Mouse (Mus musculus) CH12.LX (cell line): ENCODE data around the gene Slc25a15. TPM values are rescaled to one million over a fixed set of nuclear protein-coding genes. Genes with fewer than 3 reads are reported as not detected.

ENCODE experiments used
- DNase-seq: peaks from one replicate; pipeline ENCODE4 v3.0.0-alpha.2; 2013; ENCODE audit errors: extremely low read depth
- H3K27ac ChIP-seq: 2 replicates; pipeline ENCODE4 v1.5.1; 2012; ENCODE audit warnings: low read depth, mild to moderate bottlenecking, control low read depth, moderate library complexity; ENCODE audit not compliant: insufficient read depth
- H3K27me3 ChIP-seq: replicated peaks from 2 replicates; pipeline ENCODE3; 2012; ENCODE audit warnings: inconsistent platforms
- H3K36me3 ChIP-seq, 2 experiments: replicated peaks in 1 of 2; 2 replicates each; pipeline versions ENCODE3 to v1.6.1; 2012; ENCODE audit warnings: inconsistent platforms in 1 of 2, low read length in 1 of 2, mild to moderate bottlenecking in 1 of 2, mixed read lengths in 1 of 2, moderate library complexity in 1 of 2; ENCODE audit not compliant: control insufficient read depth in 1 of 2, insufficient read depth in 1 of 2
- H3K4me1 ChIP-seq, 2 experiments: 2 replicates each; pipeline ENCODE4 v1.6.1; 2012; ENCODE audit warnings: inconsistent platforms in 1 of 2, moderate library complexity in 1 of 2; ENCODE audit not compliant: insufficient read depth in 2 of 2, control insufficient read depth in 1 of 2
- H3K4me2 ChIP-seq: 2 replicates; pipeline ENCODE4 v1.6.1; 2012; ENCODE audit warnings: low read depth, mild to moderate bottlenecking, control low read depth; ENCODE audit not compliant: poor library complexity, insufficient read depth, severe bottlenecking
- H3K4me3 ChIP-seq, 3 experiments: fragments of 150-350 bp in 1 of 3; sonication (generic) in 1 of 3; replicated peaks in 1 of 3; 2 replicates each; pipeline versions ENCODE3 to v1.5.1; 2011 to 2012; ENCODE audit warnings: low read depth in 2 of 3, low read length in 2 of 3, mild to moderate bottlenecking in 2 of 3, moderate library complexity in 2 of 3, control low read depth in 1 of 3, improper control_type of control experiment in 1 of 3, inconsistent platforms in 1 of 3, mixed read lengths in 1 of 3; ENCODE audit not compliant: poor library complexity in 1 of 3
- H3K79me2 ChIP-seq: replicated peaks from 2 replicates; pipeline ENCODE4 v1.6.1; 2012; ENCODE audit warnings: mild to moderate bottlenecking, moderate library complexity; ENCODE audit not compliant: control insufficient read depth, poor library complexity, insufficient read depth, severe bottlenecking; ENCODE audit errors: extremely low read depth
- H3K9ac ChIP-seq: 2 replicates; pipeline ENCODE4 v1.6.1; 2012; ENCODE audit warnings: low read depth, mild to moderate bottlenecking, control low read depth, moderate library complexity; ENCODE audit not compliant: insufficient read depth
- H3K9me3 ChIP-seq: replicated peaks from 2 replicates; pipeline ENCODE3; 2012; ENCODE audit warnings: low read length, inconsistent platforms, mixed read lengths
- BHLHE40 ChIP-seq: IDR thresholded peaks from 2 replicates; pipeline ENCODE4 v1.6.1; 2011; ENCODE audit warnings: mild to moderate bottlenecking, low read depth, low read length, improper control_type of control experiment
- CTCF ChIP-seq, 2 experiments: IDR thresholded peaks in 1 of 2; conservative IDR thresholded peaks in 1 of 2; 2 replicates each; pipeline ENCODE4 v1.5.1; 2011 to 2012; ENCODE audit warnings: low read depth in 2 of 2, low read length in 2 of 2, improper control_type of control experiment in 1 of 2, inconsistent platforms in 1 of 2, mild to moderate bottlenecking in 1 of 2, moderate library complexity in 1 of 2
- GABPA ChIP-seq: IDR thresholded peaks from 2 replicates; pipeline ENCODE4 v1.6.1; 2012; ENCODE audit warnings: low read depth, low read length, improper control_type of control experiment, inconsistent platforms; ENCODE audit not compliant: insufficient replicate concordance
- IRF4 ChIP-seq: IDR thresholded peaks from 2 replicates; pipeline ENCODE4 v1.6.1; 2014; ENCODE audit warnings: low read depth, mild to moderate bottlenecking, inconsistent platforms, low read length, improper control_type of control experiment
- MAX ChIP-seq: IDR thresholded peaks from 2 replicates; pipeline ENCODE4 v1.6.1; 2011; ENCODE audit warnings: low read length, improper control_type of control experiment
- MAZ ChIP-seq: IDR thresholded peaks from 2 replicates; pipeline ENCODE4 v1.6.1; 2012; ENCODE audit warnings: low read depth, mild to moderate bottlenecking, inconsistent platforms, low read length, improper control_type of control experiment, moderate library complexity
- MXI1 ChIP-seq: IDR thresholded peaks from 2 replicates; pipeline ENCODE4 v1.6.1; 2011; ENCODE audit warnings: mild to moderate bottlenecking, low read depth, low read length, improper control_type of control experiment
- NELFE ChIP-seq: IDR thresholded peaks from 2 replicates; pipeline ENCODE4 v1.6.1; 2011; ENCODE audit warnings: low read depth, low read length, improper control_type of control experiment
- NRF1 ChIP-seq: IDR thresholded peaks from 2 replicates; pipeline ENCODE4 v1.6.1; 2014; ENCODE audit warnings: low read depth, mild to moderate bottlenecking, inconsistent platforms, low read length, improper control_type of control experiment, moderate library complexity
- POLR2A ChIP-seq: IDR thresholded peaks from 2 replicates; pipeline ENCODE4 v1.6.1; 2011; ENCODE audit warnings: low read depth, mild to moderate bottlenecking, improper control_type of control experiment, low read length
- RAD21 ChIP-seq: IDR thresholded peaks from 2 replicates; pipeline ENCODE4 v1.6.1; 2011; ENCODE audit warnings: low read depth, mild to moderate bottlenecking, low read length, improper control_type of control experiment, moderate library complexity
- RCOR1 ChIP-seq: conservative IDR thresholded peaks from 2 replicates; pipeline ENCODE4 v1.6.1; 2012; ENCODE audit warnings: low read depth, mild to moderate bottlenecking, inconsistent platforms, low read length, improper control_type of control experiment
- SIN3A ChIP-seq: IDR thresholded peaks from 2 replicates; pipeline ENCODE4 v1.6.1; 2012; ENCODE audit warnings: low read length, improper control_type of control experiment, inconsistent platforms
- USF1 ChIP-seq: IDR thresholded peaks from 2 replicates; pipeline ENCODE4 v1.6.1; 2014; ENCODE audit warnings: low read depth, mild to moderate bottlenecking, inconsistent platforms, low read length, improper control_type of control experiment
- USF2 ChIP-seq: conservative IDR thresholded peaks from 2 replicates; pipeline ENCODE4 v1.6.1; 2011; ENCODE audit warnings: low read depth, low read length, improper control_type of control experiment
- ZC3H11A ChIP-seq: IDR thresholded peaks from 2 replicates; pipeline ENCODE4 v1.6.1; 2012; ENCODE audit warnings: low read depth, mild to moderate bottlenecking, inconsistent platforms, low read length, improper control_type of control experiment
- ZMIZ1 ChIP-seq: IDR thresholded peaks from 2 replicates; pipeline ENCODE4 v1.6.1; 2012; ENCODE audit warnings: low read depth, mild to moderate bottlenecking, inconsistent platforms, low read length, improper control_type of control experiment
- dilution Hi-C: fragments of 300-500 bp; cut with MboI; formaldehyde crosslinking; loops from 2 replicates; pipeline ENCODE4 v1.14.3; 2020; ENCODE audit warnings: low sequenced_read_pairs; ENCODE audit not compliant: extremely low pct_unique_long_range_greater_than_20kb, extremely low pct_ligation_motif_present
- in situ Hi-C: fragments of 300-500 bp; cut with MboI; formaldehyde crosslinking; loops from 3 replicates; pipeline ENCODE4 v1.14.3; 2019; ENCODE audit warnings: low sequenced_read_pairs, low pct_ligation_motif_present, low pct_unique_long_range_greater_than_20kb, mixed read lengths
- polyA plus RNA-seq: library from polyadenylated mRNA; unstranded; fragments of >175 nt; gene quantifications from 2 replicates; pipeline ENCODE4 v1.2.1, GENCODE M21; 2012; ENCODE audit warnings: low read depth; ENCODE audit not compliant: insufficient read length
- total RNA-seq, 2 experiments: library from RNA; depleted of rRNA; stranded (reverse); fragments of 300-350 nt in 1 of 2; fragments of >200 nt in 1 of 2; gene quantifications; 2 replicates each; pipeline ENCODE4 v1.2.3; 2012 to 2014

Slc25a15 gene
- total and polyA plus RNA-seq, 3 experiments = 5.6 to 10.3 (median 10.1) TPM

DNA sequence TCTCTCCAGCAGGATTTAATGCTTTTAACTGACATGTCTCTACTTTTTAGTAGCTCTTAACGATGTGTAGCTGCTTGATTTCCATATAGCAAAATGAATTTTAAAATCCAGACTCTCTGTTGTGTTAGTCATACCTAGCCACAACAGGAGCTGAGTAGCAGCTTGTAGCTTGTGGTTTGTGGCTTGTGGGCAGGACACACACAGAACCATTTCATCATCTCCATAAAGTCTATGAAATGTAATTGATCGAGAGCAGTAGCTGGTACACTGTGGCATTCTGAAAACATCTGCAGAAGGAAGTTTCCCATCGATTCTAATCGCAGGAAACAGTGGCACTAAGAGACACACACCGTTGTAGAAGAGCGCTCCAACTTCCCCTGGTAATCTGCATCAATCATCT, 7.3 kb upstream of the Slc25a15 start:
- Histone ChIP-seq H3K9me3 (no peaks in the 10 kb centered on the region), H3K4me3 (no peak overlapping the region)
- dilution Hi-C loops = no loop called here
- TF ChIP-seq RCOR1 = no peak
- TF ChIP-seq MXI1 = no peak
- TF ChIP-seq GABPA = no peak
- TF ChIP-seq USF1 = no peak
- TF ChIP-seq USF2 = no peak
- TF ChIP-seq SIN3A = no peak
- no peak for TF ChIP-seq NELFE
- no peak for TF ChIP-seq ZC3H11A
- TF ChIP-seq, all 38 proteins: peak for 0
- Histone ChIP-seq H3K27me3 (no peaks in the 10 kb centered on the region), H3K79me2 (no peaks in the 10 kb centered on the region), H3K27ac (no peak overlapping the region), H3K36me3 (peaks cover 0 to 9% of the 10 kb centered on the region in 2 experiments), H3K4me2 (no peak overlapping the region), H3K4me1 (peaks cover 0 to 5% of the 10 kb centered on the region in 2 experiments; a peak in 1 of 4 replicates), H3K9ac (no peak overlapping the region)
- DNase-seq = peak; percentile 29
- in situ Hi-C loops = no loop called here

DNA sequence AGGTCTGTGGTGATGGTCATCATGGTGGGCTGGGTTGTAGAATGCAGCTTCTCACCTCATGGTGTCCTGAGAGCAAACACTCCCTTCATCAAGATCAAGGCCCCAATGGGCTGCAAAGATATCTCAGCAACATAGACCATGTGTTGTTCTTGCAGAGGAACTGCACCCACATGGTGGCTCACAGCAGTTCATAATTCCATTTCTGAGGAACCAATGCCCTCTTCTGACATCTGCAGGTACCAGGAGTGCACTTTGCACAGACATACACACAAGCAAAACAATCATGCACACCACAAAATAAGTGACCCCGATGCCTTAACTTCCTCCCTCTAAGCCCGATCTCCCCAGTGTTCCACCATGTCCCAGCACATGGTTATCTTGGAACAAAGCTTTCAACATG, 4.8 kb upstream of the Slc25a15 start:
- no peak overlapping the region for H3K4me2 ChIP-seq
- peaks cover 0 to 13% of the 10 kb centered on the region in 2 experiments for H3K36me3 ChIP-seq
- dilution Hi-C loops (no loop called here), in situ Hi-C loops (no loop called here)
- no peak overlapping the region for H3K27ac ChIP-seq
- H3K9me3 ChIP-seq = no peaks in the 10 kb centered on the region
- DNase-seq = no peak
- H3K4me3 ChIP-seq = no peak overlapping the region
- H3K27me3 ChIP-seq = no peaks in the 10 kb centered on the region
- no peak overlapping the region for H3K9ac ChIP-seq
- H3K4me1 ChIP-seq = peaks cover 0 to 11% of the 10 kb centered on the region in 2 experiments; a peak in 2 of 4 replicates
- TF ChIP-seq USF2 (no peak), MAX (no peak), CTCF (conservative IDR thresholded peaks at IDR 0.05 in 1 of 2, IDR thresholded peaks at IDR 0.05 in 1 of 2; ENCODE audit: low read depth in 2 of 2, low read length in 2 of 2) (peak in 1 of 2 experiments; percentile 36; a peak in 2 of 4 replicates), BHLHE40 (no peak), POLR2A (no peak), IRF4 (no peak), MAZ (no peak), ZMIZ1 (no peak), NRF1 (no peak), RAD21 (peak; percentile 31)
- TF ChIP-seq, all 38 proteins: peak for 2
- H3K79me2 ChIP-seq = no peaks in the 10 kb centered on the region
